Mouse (Mus musculus) layer of hippocampus, postnatal 14 days (tissue): ENCODE measurements around the gene Wsb2. TPM values are rescaled to one million over a fixed set of nuclear protein-coding genes. Genes with fewer than 3 reads are reported as not detected.
A peak's percentile ranks its signal among the peaks of the same experiment; 100 is the strongest.
"Not testable (repeated sequence)": the region's sequence is repeated elsewhere in the genome, so short reads cannot be mapped to it uniquely, and the experiment has no call there.

Source experiments
- DNase-seq, 2 experiments: peaks; one replicate each; pipeline ENCODE4 v3.0.0; 2021 to 2022; ENCODE audit warnings: low spot score in 2 of 2, mixed read lengths in 1 of 2
- total RNA-seq, 2 experiments: library from RNA; stranded (reverse); gene quantifications; 2 replicates each; pipeline ENCODE4 v1.2.3; 2021

Wsb2 gene
- total RNA-seq, 2 experiments from 2014 or later: 376 to 378 TPM

DNA sequence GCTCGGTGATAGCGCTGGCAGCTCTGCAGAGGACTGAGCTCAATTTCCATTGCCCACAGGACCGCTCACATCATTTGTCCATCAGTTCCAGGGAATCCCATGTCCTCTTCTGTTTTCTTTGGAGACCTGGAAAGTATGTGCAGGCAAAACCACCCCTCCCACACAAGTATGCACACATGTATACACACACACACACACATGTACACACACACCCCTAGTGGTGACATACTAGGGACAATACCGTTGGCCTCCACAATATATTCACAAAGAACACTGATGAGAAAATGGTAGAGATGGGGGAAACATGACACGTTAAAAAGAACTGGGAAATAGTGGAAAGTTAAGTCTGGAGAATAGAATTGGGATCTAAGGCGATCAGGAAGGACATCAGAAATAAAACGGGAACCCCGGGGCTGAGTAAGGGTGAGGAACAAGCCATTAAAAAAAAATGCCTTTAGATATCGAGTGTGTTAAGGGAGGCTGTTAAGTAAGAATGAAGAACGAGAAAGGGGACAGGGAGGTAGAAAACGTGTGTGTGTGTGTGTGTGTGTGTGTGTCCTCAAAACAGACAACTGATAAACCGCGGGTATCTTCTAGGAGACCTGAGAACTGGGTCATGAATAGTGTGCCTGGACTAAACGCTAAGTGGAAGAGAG, 1.3 kb upstream of the Wsb2 start:
- no peak for DNase-seq

GRCm38 (mm10) chr5:117356365-117357128, 557 bp upstream of the Wsb2 start:
- peak in 1 of 2 experiments; percentile 42 for DNase-seq

- DNase-seq: peak in 1 of 2 experiments; percentile 35
Observed at GRCm38 (mm10) chr5:117357478-117358247, 559 bp downstream of the Wsb2 start.

DNA sequence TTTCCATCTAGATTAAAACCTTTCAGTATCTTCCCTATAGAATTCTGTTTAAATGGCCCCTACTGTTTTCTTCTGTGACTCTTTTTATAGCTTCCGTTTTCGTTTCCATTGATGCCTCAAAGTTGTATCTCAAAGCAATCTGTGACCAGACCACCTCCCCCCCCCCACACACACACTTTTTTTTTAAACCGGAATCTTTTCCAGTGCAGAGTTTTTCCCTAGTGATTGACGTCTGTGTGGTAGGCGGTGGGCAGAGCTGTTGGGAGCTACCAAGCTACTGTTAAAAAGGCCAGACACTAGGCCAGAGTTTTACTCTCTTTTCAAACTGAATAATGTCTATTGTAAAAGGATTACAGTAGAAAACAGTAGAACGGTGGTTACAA, 1.1 kb downstream of the Wsb2 start:
- no peak for DNase-seq

DNA sequence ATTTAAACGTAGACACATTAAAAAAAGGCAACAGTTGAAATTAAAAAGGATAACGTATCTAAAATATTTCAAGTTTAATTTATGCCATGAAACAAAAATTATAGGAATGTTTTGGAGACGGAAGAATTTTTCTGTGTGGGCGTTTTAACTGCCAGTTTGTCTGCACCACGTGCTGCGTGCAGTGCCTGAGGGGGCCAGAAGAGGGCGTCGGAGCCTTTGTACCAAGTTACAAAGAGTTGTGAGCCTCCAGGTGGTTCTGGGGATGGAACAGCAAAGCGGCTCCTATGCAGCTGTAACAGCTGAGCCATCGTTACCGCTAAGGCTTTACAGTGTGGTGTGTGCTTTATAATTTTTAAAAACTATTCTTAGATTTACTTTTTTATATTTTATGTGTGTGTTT, 1.6 kb downstream of the Wsb2 start:
- peak; percentile 77 to 86 for DNase-seq

DNA sequence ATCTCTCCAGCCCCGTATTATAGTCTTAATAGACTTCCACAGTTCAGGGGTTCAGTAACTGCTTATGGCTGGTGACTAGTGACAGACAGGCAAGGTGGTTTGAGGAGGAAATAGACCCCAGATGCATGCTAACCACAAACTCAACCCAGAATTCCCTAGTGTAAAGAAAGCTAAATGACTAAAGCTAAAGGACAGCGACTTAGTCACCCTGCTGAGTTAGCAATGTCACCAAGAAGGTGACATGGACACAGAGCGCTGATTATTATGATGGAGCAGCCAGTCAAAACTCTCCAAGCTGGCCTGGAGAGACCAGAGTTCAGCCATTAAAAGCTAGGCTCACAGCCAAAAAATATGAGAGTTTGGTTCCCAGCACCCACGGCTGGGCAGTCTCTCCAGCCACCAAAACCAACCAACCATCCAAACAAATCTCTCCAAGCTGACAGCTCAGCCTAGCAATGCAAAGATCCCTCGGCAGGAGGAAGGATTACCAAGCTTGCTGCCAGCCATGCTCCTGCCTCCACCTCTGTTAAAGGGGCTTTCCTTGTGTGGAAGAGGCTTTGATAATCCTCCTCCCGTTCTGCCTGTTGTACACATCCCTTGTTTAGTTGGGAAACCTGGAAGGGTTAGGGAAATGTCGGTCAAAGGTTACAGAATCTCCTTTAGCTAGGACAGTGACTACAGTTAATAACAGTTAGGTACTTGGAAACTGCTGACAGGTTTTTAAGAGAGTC, 2.6 kb downstream of the Wsb2 start:
- DNase-seq: no peak

- no peak for DNase-seq
Observed at GRCm38 (mm10) chr5:117360228-117360515, 3.1 kb downstream of the Wsb2 start.

GRCm38 (mm10) chr5:117360631-117361541, 3.8 kb downstream of the Wsb2 start:
- DNase-seq: no peak

DNA sequence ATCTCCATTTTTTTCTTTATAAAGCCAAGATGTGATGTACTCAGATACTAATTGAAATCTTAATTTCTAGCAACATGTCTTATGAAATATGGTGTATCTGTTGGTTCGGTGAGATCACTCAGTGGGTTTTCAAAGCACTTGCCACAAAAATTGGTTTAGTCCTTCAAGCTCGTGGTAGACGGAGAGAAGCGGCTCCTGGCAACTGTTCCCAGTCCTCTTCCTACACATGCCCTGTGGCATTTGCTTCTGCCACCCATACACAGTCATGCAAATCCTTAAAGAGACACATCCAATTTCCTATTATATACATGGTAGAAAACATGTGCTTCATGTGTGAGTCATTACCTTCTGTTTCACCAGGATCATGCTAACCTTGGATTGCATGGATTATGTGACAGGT, 4.5 kb downstream of the Wsb2 start:
- no peak for DNase-seq

GRCm38 (mm10) chr5:117363066-117363782, 6.1 kb downstream of the Wsb2 start:
- no peak for DNase-seq

DNA sequence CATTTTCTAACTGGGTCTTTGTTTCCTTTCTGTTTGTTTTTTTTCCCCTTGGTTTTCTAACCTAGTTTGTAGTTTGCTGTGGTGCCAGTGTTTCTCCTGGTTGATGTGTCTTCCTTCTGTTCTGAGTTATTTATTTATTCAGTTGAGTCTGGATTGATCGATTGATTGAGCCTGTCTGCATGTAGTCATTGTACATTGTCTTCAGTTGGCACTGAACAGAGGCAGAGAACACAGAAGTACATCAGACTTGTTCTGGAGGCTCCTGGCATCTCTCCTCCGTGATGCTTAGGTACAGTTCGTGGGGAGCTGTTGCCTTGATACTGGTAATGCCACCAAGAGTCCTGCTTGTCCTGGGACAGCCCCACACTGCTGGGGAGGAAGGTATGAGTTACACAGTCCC, 7.7 kb downstream of the Wsb2 start:
- DNase-seq: no peak

GRCm38 (mm10) chr5:117365904-117366561, 8.9 kb downstream of the Wsb2 start:
- DNase-seq: no peak

GRCm38 (mm10) chr5:117367206-117367605, 10.1 kb downstream of the Wsb2 start:
- no peak for DNase-seq

GRCm38 (mm10) chr5:117370592-117370991, 13.5 kb downstream of the Wsb2 start:
- DNase-seq: no peak

DNA sequence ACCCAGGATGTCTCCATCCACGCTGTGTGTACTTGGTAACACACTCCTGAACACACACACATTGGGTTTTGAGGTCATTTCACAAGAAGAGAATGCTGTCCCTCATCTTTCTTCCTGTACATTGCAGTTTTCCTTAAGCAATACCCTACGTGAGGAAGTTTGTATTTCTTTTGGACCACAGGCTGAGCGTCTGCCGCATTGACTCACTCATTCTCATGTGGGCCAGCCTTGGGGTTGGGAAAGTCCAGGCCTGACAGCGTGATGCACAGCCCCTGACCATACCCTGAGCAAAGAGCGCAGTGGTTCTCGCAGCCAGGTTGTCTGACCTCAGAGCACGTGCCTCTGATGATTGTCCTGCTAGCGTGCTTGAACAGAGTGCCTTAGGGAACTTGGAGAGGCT, 16.3 kb downstream of the Wsb2 start:
- DNase-seq: no peak

DNA sequence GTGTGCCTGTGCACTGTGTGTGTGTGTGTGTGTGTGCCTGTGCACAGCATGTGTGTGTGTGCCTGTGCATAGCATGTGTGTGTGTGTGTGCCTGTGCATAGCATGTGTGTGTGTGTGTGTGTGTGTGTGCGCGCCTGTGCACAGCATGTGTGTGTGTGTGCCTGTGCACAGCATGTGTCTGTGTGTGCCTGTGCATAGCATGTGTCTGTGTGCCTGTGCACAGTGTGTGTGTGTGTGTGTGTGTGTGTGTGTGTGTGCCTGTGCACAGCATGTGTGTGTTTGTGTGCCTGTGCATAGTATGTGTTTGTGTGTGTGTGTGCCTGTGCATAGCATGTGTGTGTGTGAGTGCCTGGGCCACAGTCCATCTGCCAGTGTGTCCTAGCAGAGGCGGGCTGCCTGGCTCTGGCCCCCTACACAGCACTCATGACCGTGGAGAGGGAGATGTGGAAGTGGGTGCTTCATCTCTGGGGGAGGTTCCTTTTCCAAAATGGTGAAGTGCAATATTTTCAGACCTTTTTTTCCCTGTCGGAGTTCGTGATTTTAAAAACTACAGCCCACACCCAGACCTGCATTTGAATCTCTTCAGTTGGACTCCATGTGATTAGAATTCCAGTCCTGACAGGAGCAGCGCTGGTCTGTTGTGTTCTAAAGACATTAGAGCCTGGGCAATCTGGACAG, 17.4 kb downstream of the Wsb2 start:
- DNase-seq: no peak

GRCm38 (mm10) chr5:117376331-117376761, 19.2 kb downstream of the Wsb2 start:
- DNase-seq: no peak

GRCm38 (mm10) chr5:117377731-117378130, 20.6 kb downstream of the Wsb2 start:
- DNase-seq: not testable (repeated sequence)

- DNase-seq: no peak
Observed at GRCm38 (mm10) chr5:117380199-117380598, 23.1 kb downstream of the Wsb2 start.
